Mouse (Mus musculus) limb, embryonic 15.5 days (tissue): Measurements from ENCODE around the gene Brca2. TPM values are rescaled to one million over a fixed set of nuclear protein-coding genes. Genes with fewer than 3 reads are reported as not detected.

Source experiments
- polyA plus RNA-seq: library from polyadenylated mRNA; unstranded; fragments of >200 nt; fragmentation: Nextera tagmentation; extraction: Ambion mirVana; gene quantifications from 2 replicates; pipeline ENCODE4 v1.2.1, GENCODE M21; 2015

The Brca2 gene
- polyA plus RNA-seq, 1 experiment from 2014 or later, result 19.3 TPM

Other genes with a start within 250 kb of the Brca2 start
- gene Zar1l, start 4.5 kb upstream of the Brca2 start, polyA plus RNA-seq, result not detected in 2 replicates
- gene N4bp2l1, start 74.6 kb downstream of the Brca2 start, polyA plus RNA-seq, result 5.2 and 6.1 TPM in 2 replicates
- 43.6 and 43.9 TPM in 2 replicates for gene N4bp2l2, start 143.6 kb downstream of the Brca2 start, polyA plus RNA-seq
- gene Pds5b, start 151.1 kb downstream of the Brca2 start, polyA plus RNA-seq, result 27.5 and 33.1 TPM in 2 replicates